Mouse (Mus musculus) intestine, embryonic 15.5 days (tissue): ENCODE results near the gene Arl3. TPM values are rescaled to one million over a fixed set of nuclear protein-coding genes. Genes with fewer than 3 reads are reported as not detected.

Experiments
- ATAC-seq: fragments of 200-750 bp; cut with Nextera tagmentation; 2 replicates; pipeline ENCODE4 v1.8.0; 2017; ENCODE audit warnings: moderate TSS enrichment, moderate library complexity
- H3K27ac ChIP-seq: fragments of 300-500 bp; sonication (generic); 2 replicates; pipeline ENCODE4 v1.5.1; 2015; ENCODE audit warnings: mild to moderate bottlenecking, inconsistent platforms
- H3K27me3 ChIP-seq: fragments of 300-500 bp; sonication (generic); replicated peaks from 2 replicates; pipeline ENCODE4 v1.6.1; 2015; ENCODE audit warnings: inconsistent platforms
- H3K36me3 ChIP-seq: fragments of 300-500 bp; sonication (generic); 2 replicates; pipeline ENCODE4 v1.6.1; 2015; ENCODE audit warnings: inconsistent platforms
- H3K4me1 ChIP-seq: fragments of 300-500 bp; sonication (generic); replicated peaks from 2 replicates; pipeline ENCODE4 v1.6.1; 2015; ENCODE audit warnings: inconsistent platforms
- H3K4me2 ChIP-seq: fragments of 300-500 bp; sonication (generic); replicated peaks from 2 replicates; pipeline ENCODE4 v1.6.1; 2015; ENCODE audit warnings: mild to moderate bottlenecking, inconsistent platforms
- H3K4me3 ChIP-seq: fragments of 300-500 bp; sonication (generic); replicated peaks from 2 replicates; pipeline ENCODE4 v1.5.1; 2015; ENCODE audit warnings: inconsistent platforms
- H3K9ac ChIP-seq: fragments of 300-500 bp; sonication (generic); 2 replicates; pipeline ENCODE4 v1.6.1; 2015; ENCODE audit warnings: inconsistent platforms
- H3K9me3 ChIP-seq: fragments of 300-500 bp; sonication (generic); 2 replicates; pipeline ENCODE4 v1.6.1; 2016; ENCODE audit warnings: inconsistent platforms
- WGBS: fragments of 180-500 bp; shearing (Covaris S2); methylation state at CpG from one replicate; pipeline ENCODE4 v1.1.7; 2015; 5-methylcytosine and 5-hydroxymethylcytosine counted together
- polyA plus RNA-seq: library from polyadenylated mRNA; unstranded; fragments of >200 nt; fragmentation: Nextera tagmentation; extraction: Ambion mirVana; gene quantifications from 2 replicates; pipeline ENCODE4 v1.2.1, GENCODE M21; 2015

Arl3 gene
- polyA plus RNA-seq, 1 experiment from 2014 or later = 69.9 TPM

DNA sequence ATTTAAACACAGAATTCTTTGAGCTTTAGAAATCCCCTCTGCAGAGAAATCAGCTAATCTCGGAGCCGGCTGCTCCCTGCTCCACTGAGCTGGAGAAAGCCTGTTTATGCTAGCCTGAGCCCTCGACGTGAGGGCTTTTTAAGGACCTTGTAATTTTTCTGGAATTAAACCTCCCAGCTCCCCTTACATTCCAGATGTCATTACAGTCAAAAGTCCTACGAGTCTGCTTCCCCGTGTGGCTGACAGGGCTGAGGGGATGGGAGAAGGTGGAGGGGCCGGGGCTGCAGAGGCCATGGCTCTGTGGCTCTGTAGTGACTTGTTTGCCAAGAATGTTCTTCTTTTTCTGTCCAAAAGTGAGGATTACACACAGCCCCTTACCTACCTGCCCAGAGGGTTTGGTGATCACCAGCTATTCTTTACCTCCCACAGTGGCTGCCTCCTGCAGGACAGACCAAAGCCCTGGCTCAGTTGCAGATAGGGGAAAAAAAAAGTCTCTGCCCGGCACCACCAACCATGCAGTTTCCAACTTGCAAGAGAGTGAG is 42.5 kb downstream of the Arl3 start:
- Histone ChIP-seq H3K27ac (peak overlapping the region; percentile 36; the same call in 1 of the 2 replicates), H3K9ac (peak overlapping the region; percentile 15; the same call in 1 of the 2 replicates), H3K36me3 (no peaks in the 10 kb centered on the region), H3K4me1 (peaks cover 63% of the 10 kb centered on the region), H3K27me3 (no peaks in the 10 kb centered on the region), H3K9me3 (no peaks in the 10 kb centered on the region), H3K4me3 (no peak overlapping the region), H3K4me2 (no peak overlapping the region)
- ATAC-seq = no peak
- WGBS = 37% methylated on average over 8 of the region's 8 CpGs

- WGBS = 45% methylated on average over 13 of the region's 13 CpGs
- H3K4me2 ChIP-seq = no peak overlapping the region
Measured at GRCm38 (mm10) chr19:46529601-46530448, 43.2 kb downstream of the Arl3 start.

GRCm38 (mm10) chr19:46528529-46529213 is 44.3 kb downstream of the Arl3 start:
- Histone ChIP-seq H3K36me3 (no peaks in the 10 kb centered on the region), H3K27me3 (no peaks in the 10 kb centered on the region), H3K4me3 (peak overlapping the region; percentile 9; the same call in 1 of the 2 replicates), H3K9ac (0 out of 2 replicates have a peak overlapping the region, but pooled peaks have one; percentile 1), H3K4me1 (peaks cover 69% of the 10 kb centered on the region), H3K27ac (0 out of 2 replicates have a peak overlapping the region, but pooled peaks have one; percentile 7), H3K9me3 (no peaks in the 10 kb centered on the region), H3K4me2 (peak overlapping the region; percentile 57)
- WGBS = 7% methylated on average over 20 of the region's 20 CpGs
- ATAC-seq = peak; percentile 16

More at GRCm38 (mm10) chr19:46529601-46530448, 43.2 kb downstream of the Arl3 start:
- no peak for ATAC-seq
- Histone ChIP-seq H3K36me3 (no peaks in the 10 kb centered on the region), H3K27me3 (no peaks in the 10 kb centered on the region), H3K4me3 (no peak overlapping the region), H3K9ac (no peak overlapping the region), H3K27ac (0 out of 2 replicates have a peak overlapping the region, but pooled peaks have one; percentile 2), H3K4me1 (peaks cover 63% of the 10 kb centered on the region), H3K9me3 (no peaks in the 10 kb centered on the region)

GRCm38 (mm10) chr19:46527632-46528528 is 45.1 kb downstream of the Arl3 start:
- no peaks in the 10 kb centered on the region for H3K9me3 ChIP-seq
- no peaks in the 10 kb centered on the region for H3K27me3 ChIP-seq
- H3K27ac ChIP-seq = no peak overlapping the region
- peak overlapping the region; percentile 57 for H3K4me2 ChIP-seq
- no peak for ATAC-seq
- no peaks in the 10 kb centered on the region for H3K36me3 ChIP-seq
- 50% methylated on average over 17 of the region's 17 CpGs for WGBS
- H3K9ac ChIP-seq = no peak overlapping the region
- peaks cover 69% of the 10 kb centered on the region for H3K4me1 ChIP-seq
- peak overlapping the region; percentile 9; the same call in 1 of the 2 replicates for H3K4me3 ChIP-seq

GRCm38 (mm10) chr19:46525691-46526631 is 47.0 kb downstream of the Arl3 start:
- Histone ChIP-seq H3K9ac (no peak overlapping the region), H3K27me3 (no peaks in the 10 kb centered on the region), H3K27ac (no peak overlapping the region), H3K4me1 (peaks cover 58% of the 10 kb centered on the region), H3K4me2 (no peak overlapping the region), H3K36me3 (no peaks in the 10 kb centered on the region), H3K9me3 (no peaks in the 10 kb centered on the region), H3K4me3 (no peak overlapping the region)
- no peak for ATAC-seq
- 68% methylated on average over 10 of the region's 10 CpGs for WGBS

DNA sequence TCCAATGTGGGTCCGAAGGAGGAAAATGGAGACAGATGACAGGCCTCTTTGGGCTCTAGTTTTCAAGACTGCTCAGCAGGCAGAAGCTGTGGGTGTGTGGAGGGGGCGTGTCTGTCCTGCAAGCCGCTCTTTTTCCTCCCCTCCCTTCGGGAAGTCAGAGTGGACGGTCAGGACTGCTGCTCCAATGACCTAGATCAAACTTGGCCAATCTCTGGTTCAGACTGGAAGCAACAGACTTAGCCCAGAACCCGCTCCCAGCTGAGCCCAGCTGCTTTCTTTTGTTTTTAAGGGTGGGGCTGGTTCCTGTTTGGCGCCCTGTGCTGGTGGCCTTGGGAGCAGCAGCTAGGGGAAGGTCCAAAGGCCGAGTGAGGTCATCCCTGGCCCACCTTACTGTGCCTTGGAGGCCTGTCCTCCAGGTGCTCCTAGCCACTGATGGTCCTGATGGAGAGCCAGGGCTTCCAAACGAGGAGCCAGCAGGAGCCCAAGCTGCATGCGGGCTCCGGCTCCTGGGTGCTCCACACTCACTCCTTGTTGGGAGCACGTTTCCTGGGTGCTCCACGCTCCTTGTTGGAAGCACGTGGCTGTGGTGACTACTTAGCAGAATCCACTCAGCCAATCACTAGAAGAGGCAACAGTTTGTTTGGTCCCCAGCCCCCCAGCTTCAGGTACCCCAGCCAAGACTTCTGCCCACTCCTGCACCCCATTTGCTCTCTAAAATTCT is 48.2 kb downstream of the Arl3 start:
- 30% methylated on average over 14 of the region's 14 CpGs for WGBS
- no peaks in the 10 kb centered on the region for H3K36me3 ChIP-seq
- H3K27me3 ChIP-seq = no peaks in the 10 kb centered on the region
- H3K4me1 ChIP-seq = peaks cover 50% of the 10 kb centered on the region
- H3K9ac ChIP-seq = peak overlapping the region; percentile 32; the same call in 1 of the 2 replicates
- 0 out of 2 replicates have a peak overlapping the region, but pooled peaks have one; percentile 9 for H3K4me3 ChIP-seq
- ATAC-seq = peak; percentile 39
- no peaks in the 10 kb centered on the region for H3K9me3 ChIP-seq
- H3K4me2 ChIP-seq = peak overlapping the region; percentile 61
- peak overlapping the region; percentile 76 for H3K27ac ChIP-seq

- Histone ChIP-seq H3K4me3 (peak overlapping the region; percentile 9; the same call in 1 of the 2 replicates), H3K4me1 (peaks cover 47% of the 10 kb centered on the region)
- ATAC-seq = 0 out of 2 replicates have a peak, but pooled peaks have one; percentile 12
Measured at GRCm38 (mm10) chr19:46524152-46524544, 48.9 kb downstream of the Arl3 start.

GRCm38 (mm10) chr19:46523480-46524151 is 49.4 kb downstream of the Arl3 start:
- H3K4me3 ChIP-seq = peak overlapping the region; percentile 9; the same call in 1 of the 2 replicates
- ATAC-seq = peak; percentile 73
- H3K4me2 ChIP-seq = peak overlapping the region; percentile 61
- peak overlapping the region; percentile 76 for H3K27ac ChIP-seq
- H3K4me1 ChIP-seq = peaks cover 46% of the 10 kb centered on the region
- no peaks in the 10 kb centered on the region for H3K9me3 ChIP-seq
- no peaks in the 10 kb centered on the region for H3K27me3 ChIP-seq
- 12% methylated on average over 20 of the region's 20 CpGs for WGBS
- H3K9ac ChIP-seq = peak overlapping the region; percentile 32
- H3K36me3 ChIP-seq = no peaks in the 10 kb centered on the region

More at GRCm38 (mm10) chr19:46524152-46524544, 48.9 kb downstream of the Arl3 start:
- Histone ChIP-seq H3K9ac (peak overlapping the region; percentile 32; the same call in 1 of the 2 replicates), H3K27ac (peak overlapping the region; percentile 76), H3K9me3 (no peaks in the 10 kb centered on the region), H3K27me3 (no peaks in the 10 kb centered on the region), H3K36me3 (no peaks in the 10 kb centered on the region), H3K4me2 (peak overlapping the region; percentile 61)
- WGBS = 15% methylated on average over 6 of the region's 6 CpGs

GRCm38 (mm10) chr19:46523131-46523479 is 49.9 kb downstream of the Arl3 start:
- H3K4me2 ChIP-seq = peak overlapping the region; percentile 61
- no peaks in the 10 kb centered on the region for H3K36me3 ChIP-seq
- H3K27ac ChIP-seq = peak overlapping the region; percentile 76
- peaks cover 47% of the 10 kb centered on the region for H3K4me1 ChIP-seq
- no peaks in the 10 kb centered on the region for H3K27me3 ChIP-seq
- no peak overlapping the region for H3K4me3 ChIP-seq
- ATAC-seq = peak; percentile 5; the same call in 1 of the 2 replicates
- H3K9me3 ChIP-seq = no peaks in the 10 kb centered on the region
- no peak overlapping the region; the same call in 1 of the 2 replicates for H3K9ac ChIP-seq
